Mouse (Mus musculus) bone marrow macrophage, adult 2 months (primary cell): ENCODE results near the gene Clpp. TPM values are rescaled to one million over a fixed set of nuclear protein-coding genes. Genes with fewer than 3 reads are reported as not detected.

ENCODE experiments used
- H3K27ac ChIP-seq: 2 replicates; pipeline ENCODE4 v1.5.1; 2012; ENCODE audit warnings: low read depth, low read length; ENCODE audit not compliant: insufficient read depth
- H3K4me1 ChIP-seq: 2 replicates; pipeline ENCODE4 v1.6.1; 2012; ENCODE audit warnings: low read length; ENCODE audit not compliant: control insufficient read depth, insufficient read depth
- H3K4me3 ChIP-seq: 2 replicates; pipeline ENCODE4 v1.5.1; 2012; ENCODE audit warnings: mild to moderate bottlenecking, low read length, moderate library complexity; ENCODE audit not compliant: insufficient read depth
- CTCF ChIP-seq: IDR thresholded peaks from 2 replicates; pipeline ENCODE4 v1.5.1; 2012; ENCODE audit warnings: low read depth, mild to moderate bottlenecking, low read length, moderate library complexity
- POLR2A ChIP-seq: IDR thresholded peaks from 2 replicates; pipeline ENCODE4 v1.6.1; 2012; ENCODE audit warnings: mild to moderate bottlenecking, low read depth, low read length, borderline replicate concordance
- polyA plus RNA-seq: library from polyadenylated mRNA; stranded (reverse); fragments of >200 nt; gene quantifications from 2 replicates; pipeline ENCODE4 v1.2.4, GENCODE M21; 2012; ENCODE audit not compliant: missing spikeins, insufficient read depth, insufficient read length

Clpp gene
- polyA plus RNA-seq: 18.1 and 19.6 TPM in 2 replicates

- peaks cover 7% of the 10 kb centered on the region for H3K4me1 ChIP-seq
- no peak; the same call in 1 of the 2 replicates for TF ChIP-seq POLR2A
- TF ChIP-seq CTCF: no peak
- peak within 1 kb of the TSS; percentile 99 for H3K4me3 ChIP-seq
- peak within 1 kb of the TSS; percentile 61 for H3K27ac ChIP-seq
Observed at GRCm38 (mm10) chr17:56990115-56990746, at the start of gene Clpp. Gene Clpp (plus strand): TSS chr17:56990305.

- H3K4me1 ChIP-seq: no peaks in the 10 kb centered on the region
- TF ChIP-seq POLR2A (no peak), CTCF (peak; percentile 99)
- no peak overlapping the region for H3K4me3 ChIP-seq
Observed at GRCm38 (mm10) chr17:56950915-56951314, 39.2 kb upstream of the Clpp start.

GRCm38 (mm10) chr17:56952639-56953038 is 37.5 kb upstream of the Clpp start:
- Histone ChIP-seq H3K4me1 (peaks cover 3% of the 10 kb centered on the region; the same call in 1 of the 2 replicates), H3K4me3 (no peak overlapping the region), H3K27ac (no peak overlapping the region)
- no peak for TF ChIP-seq POLR2A
- no peak for TF ChIP-seq CTCF

More at GRCm38 (mm10) chr17:56950915-56951314, 39.2 kb upstream of the Clpp start:
- H3K27ac ChIP-seq: no peak overlapping the region

DNA sequence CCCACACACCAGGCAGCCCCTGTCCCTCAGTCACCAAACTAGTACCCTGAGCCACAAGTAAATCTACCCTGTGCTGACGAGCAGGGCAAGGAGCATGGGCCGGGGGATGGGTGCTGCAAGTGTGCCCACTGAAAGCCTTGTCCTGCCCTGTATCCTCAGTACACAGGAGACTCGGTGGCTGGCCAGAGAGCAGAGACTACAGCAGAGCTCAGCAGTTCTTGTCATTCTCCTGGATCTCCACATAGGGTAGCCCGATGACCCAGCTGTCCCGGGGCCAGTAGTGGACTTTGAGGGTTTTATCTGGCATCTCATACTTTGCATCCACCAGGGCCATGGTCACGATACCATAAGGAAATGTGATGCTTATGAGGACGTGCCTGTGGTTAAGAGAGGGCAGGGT is 35.2 kb upstream of the Clpp start:
- no peak for TF ChIP-seq CTCF
- no peak for TF ChIP-seq POLR2A
- Histone ChIP-seq H3K4me3 (no peak overlapping the region), H3K27ac (no peak overlapping the region), H3K4me1 (peaks cover 6% of the 10 kb centered on the region)

DNA sequence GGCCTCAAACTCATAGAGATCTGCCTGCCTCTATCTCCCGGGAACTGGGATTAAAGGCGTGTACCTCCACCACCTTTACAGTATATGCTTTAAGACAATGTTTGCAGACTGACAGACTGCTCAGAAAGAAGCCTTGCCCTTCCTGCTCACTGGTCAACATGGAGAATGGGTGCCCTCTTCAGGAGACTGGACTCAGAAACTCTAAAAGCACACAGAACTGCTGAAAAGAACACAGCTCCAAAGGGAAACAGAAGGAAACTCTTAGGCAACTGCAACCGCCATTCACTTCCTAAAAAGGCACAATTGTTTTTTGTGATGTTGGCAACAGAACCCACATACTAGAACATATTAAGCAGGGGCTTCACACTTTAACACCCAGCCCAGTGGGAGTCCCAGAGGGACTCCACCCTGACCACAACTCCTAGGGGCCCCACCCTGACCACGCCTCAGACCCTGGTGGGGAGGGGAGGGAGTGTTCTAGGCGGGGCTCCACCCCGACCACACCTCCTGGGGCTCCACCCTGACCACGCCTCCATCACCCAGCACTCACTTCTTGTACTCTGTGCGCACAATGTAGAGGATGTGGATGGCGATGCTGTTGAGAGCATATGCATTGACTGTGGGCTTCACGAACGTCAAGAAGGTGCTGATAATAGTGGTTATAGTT is 32.2 kb upstream of the Clpp start:
- H3K4me1 ChIP-seq: peaks cover 6% of the 10 kb centered on the region
- H3K4me3 ChIP-seq: peak overlapping the region; percentile 21
- TF ChIP-seq POLR2A (no peak), CTCF (no peak)
- peak overlapping the region; percentile 46 for H3K27ac ChIP-seq

GRCm38 (mm10) chr17:56958667-56959066 is 31.4 kb upstream of the Clpp start:
- peaks cover 6% of the 10 kb centered on the region for H3K4me1 ChIP-seq
- H3K4me3 ChIP-seq: no peak overlapping the region
- no peak for TF ChIP-seq CTCF
- TF ChIP-seq POLR2A: no peak
- H3K27ac ChIP-seq: no peak overlapping the region

DNA sequence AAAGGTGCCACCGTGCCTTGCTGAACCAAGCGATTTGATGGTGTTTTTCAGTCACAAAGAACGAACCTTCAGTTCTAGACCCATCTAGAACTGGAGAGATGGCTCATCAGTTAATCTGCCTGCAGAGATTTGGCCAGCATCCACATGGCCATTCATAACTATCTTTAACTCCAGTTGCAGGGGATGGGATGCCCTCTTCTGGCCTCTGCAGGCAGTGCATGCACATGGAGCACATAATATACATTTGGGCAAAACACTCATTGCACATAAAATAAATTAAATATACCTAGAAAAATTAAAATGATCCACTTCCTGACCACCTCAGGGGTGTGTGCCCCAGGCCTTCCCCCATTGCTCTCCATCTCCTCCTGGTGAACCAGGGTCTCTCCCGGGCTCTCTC is 28.2 kb upstream of the Clpp start:
- peaks cover 17% of the 10 kb centered on the region for H3K4me1 ChIP-seq
- no peak overlapping the region for H3K27ac ChIP-seq
- TF ChIP-seq CTCF (no peak), POLR2A (no peak)
- H3K4me3 ChIP-seq: no peak overlapping the region

DNA sequence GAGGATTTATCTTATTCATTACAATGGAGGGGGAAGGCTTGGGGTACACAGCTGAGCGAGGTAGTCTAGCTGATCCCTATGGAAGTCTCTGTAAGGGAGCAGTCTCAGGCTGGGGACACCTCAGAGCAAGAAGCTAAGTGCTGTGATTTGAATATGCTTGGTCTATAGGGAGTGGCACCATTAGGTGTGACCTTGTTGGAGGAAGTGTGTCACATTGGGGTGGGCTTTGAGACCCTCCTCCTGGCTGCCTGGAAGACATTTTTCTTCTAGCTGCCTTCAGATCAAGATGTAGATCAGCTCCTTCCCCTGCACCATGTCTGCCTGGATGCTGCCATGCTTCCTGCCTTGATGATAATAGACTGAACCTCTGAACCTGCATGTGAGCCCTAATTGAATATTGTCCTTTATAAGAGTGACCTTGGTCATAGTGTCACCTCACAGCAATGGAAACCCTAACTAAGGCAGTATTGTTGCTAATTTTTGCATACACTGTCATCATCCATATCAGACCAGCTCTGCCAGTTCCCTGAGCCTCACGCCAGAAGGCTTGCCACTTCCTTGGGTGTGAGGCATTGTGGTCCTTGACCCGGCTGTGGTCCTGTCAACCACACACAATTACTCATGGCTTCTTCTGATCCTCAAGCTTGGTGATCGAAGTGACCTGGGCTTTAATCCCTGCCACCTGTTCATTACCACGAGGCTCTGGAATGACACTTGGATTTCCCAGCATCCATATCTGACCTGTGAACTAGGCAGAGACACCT is 27.3 kb upstream of the Clpp start:
- H3K4me3 ChIP-seq: no peak overlapping the region
- H3K4me1 ChIP-seq: peaks cover 14% of the 10 kb centered on the region
- no peak overlapping the region for H3K27ac ChIP-seq
- TF ChIP-seq POLR2A (no peak), CTCF (no peak)

DNA sequence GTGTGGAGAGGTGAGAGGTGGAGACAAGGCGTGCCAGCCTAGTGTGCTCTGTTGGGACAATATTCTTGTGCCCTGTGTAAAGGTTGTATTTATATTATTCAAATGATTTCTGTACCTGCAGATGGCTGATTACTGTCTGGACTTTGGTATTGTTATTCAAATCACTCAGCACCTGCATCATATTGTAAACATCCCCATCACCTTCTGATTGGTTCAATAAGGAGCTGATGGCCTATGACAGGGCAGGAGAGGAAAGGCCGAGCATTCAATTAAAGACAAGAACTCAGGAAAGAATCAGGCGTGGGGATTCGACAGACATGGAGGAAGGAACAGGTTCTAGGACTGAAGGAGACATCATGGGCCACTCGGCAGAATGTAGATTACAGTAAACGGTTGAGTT is 26.5 kb upstream of the Clpp start:
- H3K27ac ChIP-seq: no peak overlapping the region
- H3K4me3 ChIP-seq: no peak overlapping the region
- H3K4me1 ChIP-seq: peaks cover 11% of the 10 kb centered on the region
- TF ChIP-seq POLR2A (no peak), CTCF (no peak)

DNA sequence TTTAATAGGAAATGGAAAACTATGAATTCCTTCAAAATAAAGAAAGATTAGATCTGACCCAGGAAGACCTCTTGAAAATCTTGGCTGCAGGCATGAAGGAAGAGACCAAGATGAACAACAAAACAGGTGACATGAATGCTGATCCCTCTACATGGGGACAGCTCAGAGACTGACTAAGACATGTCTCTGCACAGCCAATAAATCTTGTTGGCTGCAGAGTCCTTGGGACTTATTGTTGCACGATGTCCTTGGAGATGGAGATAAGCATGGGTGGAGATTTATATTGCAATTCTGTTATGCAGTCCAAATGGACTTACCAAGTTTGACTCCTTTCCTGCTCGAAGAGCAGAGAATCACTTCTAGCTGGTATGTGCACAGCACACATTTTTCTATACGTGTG is 20.8 kb upstream of the Clpp start:
- H3K4me1 ChIP-seq: peaks cover 10% of the 10 kb centered on the region
- no peak for TF ChIP-seq POLR2A
- TF ChIP-seq CTCF: no peak
- no peak overlapping the region for H3K27ac ChIP-seq
- H3K4me3 ChIP-seq: no peak overlapping the region
